Mouse (Mus musculus) R1 (cell line): ENCODE measurements around the gene Tacc2.
"Not testable (repeated sequence)": the region's sequence is repeated elsewhere in the genome, so short reads cannot be mapped to it uniquely, and the experiment has no call there.

Source experiments
- DNase-seq: peaks from one replicate; pipeline ENCODE4 v3.0.0-alpha.2; 2018; ENCODE audit warnings: low read depth, low spot score

The Tacc2 gene

GRCm38 (mm10) chr7:130650621-130651020 lies 73.4 kb downstream of the Tacc2 start:
- DNase-seq: no peak

- DNase-seq: no peak
Observed at GRCm38 (mm10) chr7:130653036-130653555, 75.9 kb downstream of the Tacc2 start.

DNA sequence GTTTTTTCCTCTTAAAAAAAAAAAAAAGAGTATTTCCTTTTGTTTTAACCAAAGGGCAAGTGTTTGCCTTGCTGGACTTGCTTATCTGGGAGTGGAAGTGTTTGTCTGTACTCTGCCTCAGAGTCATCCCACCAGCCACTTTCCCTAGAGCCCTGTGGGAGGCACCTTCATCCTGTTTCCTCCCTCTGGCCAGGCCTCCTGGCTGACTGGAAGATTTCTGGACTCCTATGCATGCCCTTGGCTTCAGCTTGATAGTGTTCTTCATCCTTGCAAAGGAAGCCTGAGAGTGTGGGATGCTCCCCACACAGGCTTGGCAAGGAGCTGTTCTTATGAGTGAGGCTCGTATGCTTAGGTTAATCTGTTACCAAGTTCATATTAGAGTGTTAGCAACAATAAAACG lies 77.3 kb downstream of the Tacc2 start:
- DNase-seq: no peak

GRCm38 (mm10) chr7:130656965-130657364 lies 79.7 kb downstream of the Tacc2 start:
- no peak for DNase-seq

- DNase-seq: no peak
Observed at GRCm38 (mm10) chr7:130657751-130658150, 80.5 kb downstream of the Tacc2 start.

- no peak for DNase-seq
Observed at GRCm38 (mm10) chr7:130659129-130659528, 81.9 kb downstream of the Tacc2 start.

DNA sequence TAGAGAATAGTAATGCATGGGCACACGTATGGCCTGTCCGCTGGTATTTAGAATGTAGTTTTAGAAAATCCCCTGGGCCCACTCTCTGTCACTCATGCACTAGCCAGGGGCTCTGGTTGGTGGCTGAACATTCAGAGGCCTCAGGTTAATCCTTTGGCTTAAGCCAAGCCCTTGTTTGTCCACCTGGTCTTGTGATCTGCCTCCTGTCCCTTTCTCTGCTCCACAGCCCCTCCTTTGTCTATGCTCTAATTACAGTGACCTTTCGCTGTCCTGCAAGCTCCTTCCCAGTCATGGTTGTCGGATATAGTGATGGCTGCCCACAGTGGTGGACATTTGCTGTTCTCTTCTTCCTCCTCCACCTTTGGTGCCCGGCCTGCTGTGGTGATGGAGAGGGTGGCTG lies 85.0 kb downstream of the Tacc2 start:
- DNase-seq: no peak

- no peak for DNase-seq
Observed at GRCm38 (mm10) chr7:130662869-130663268, 85.6 kb downstream of the Tacc2 start.

DNA sequence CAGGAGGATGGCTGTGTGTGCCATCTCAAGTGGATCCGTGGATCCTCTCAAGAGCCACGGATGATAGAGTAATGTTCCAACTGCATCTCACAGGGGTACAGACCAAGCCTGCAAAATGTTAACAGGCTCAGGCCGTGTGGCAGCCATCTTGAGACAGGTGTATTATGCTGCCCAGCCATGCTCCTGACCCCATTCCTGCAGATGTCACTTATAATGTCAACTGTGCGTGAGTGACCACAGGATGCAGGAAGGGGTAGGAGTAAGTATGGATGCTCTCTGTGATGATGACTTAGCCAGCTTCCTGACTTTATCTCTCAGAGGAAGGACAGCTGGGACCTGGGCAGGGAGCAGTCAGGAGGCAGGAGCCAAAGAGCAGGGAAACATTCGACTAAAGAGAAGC lies 86.8 kb downstream of the Tacc2 start:
- DNase-seq: no peak

GRCm38 (mm10) chr7:130664629-130665028 lies 87.4 kb downstream of the Tacc2 start:
- DNase-seq: peak; percentile 81

- no peak for DNase-seq
Observed at GRCm38 (mm10) chr7:130665358-130665757, 88.1 kb downstream of the Tacc2 start.

GRCm38 (mm10) chr7:130668013-130668412 lies 90.8 kb downstream of the Tacc2 start:
- not testable (repeated sequence) for DNase-seq

- DNase-seq: no peak
Observed at GRCm38 (mm10) chr7:130668729-130669281, 91.6 kb downstream of the Tacc2 start.

GRCm38 (mm10) chr7:130669370-130669881 lies 92.2 kb downstream of the Tacc2 start:
- DNase-seq: no peak

DNA sequence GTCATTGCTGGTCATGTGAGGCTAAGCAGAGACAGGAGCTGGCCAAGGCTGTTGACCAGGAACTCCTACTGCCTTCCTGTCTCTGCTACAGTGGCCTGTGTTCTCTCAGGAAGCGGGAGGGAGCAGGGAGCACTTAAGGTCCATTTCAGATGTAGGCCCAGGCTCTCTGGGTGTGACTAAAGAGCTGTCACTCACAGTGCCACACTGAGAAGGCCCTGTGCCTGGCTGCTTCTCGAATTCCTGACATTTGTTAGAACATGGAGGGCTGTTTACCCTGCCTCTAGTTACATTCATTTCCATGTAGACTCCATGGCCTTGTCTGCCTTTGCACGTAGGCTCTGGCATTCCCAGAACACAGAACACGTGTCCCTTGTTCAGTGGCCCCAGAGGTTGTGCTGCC lies 93.1 kb downstream of the Tacc2 start:
- no peak for DNase-seq

DNA sequence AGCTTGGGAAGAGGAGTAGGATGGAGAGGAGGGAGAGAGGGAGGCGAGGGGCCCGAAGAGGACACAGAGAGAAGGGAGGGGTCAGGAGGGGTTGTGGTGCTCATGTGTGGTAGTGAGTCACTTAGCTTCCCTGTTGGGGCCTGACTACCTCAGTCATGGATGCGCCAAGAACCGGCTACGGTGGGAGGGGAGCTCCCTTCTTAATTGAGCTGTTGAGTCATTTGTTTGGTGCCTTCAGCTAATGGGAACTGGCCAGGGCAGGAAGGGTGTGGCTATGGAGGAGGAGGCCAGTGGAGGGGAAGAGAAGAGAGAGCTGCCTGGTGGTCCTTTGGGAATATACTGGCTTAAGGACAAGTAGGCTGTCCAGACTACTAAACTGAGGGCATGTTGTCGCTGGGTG lies 94.1 kb downstream of the Tacc2 start:
- peak; percentile 63 for DNase-seq

DNA sequence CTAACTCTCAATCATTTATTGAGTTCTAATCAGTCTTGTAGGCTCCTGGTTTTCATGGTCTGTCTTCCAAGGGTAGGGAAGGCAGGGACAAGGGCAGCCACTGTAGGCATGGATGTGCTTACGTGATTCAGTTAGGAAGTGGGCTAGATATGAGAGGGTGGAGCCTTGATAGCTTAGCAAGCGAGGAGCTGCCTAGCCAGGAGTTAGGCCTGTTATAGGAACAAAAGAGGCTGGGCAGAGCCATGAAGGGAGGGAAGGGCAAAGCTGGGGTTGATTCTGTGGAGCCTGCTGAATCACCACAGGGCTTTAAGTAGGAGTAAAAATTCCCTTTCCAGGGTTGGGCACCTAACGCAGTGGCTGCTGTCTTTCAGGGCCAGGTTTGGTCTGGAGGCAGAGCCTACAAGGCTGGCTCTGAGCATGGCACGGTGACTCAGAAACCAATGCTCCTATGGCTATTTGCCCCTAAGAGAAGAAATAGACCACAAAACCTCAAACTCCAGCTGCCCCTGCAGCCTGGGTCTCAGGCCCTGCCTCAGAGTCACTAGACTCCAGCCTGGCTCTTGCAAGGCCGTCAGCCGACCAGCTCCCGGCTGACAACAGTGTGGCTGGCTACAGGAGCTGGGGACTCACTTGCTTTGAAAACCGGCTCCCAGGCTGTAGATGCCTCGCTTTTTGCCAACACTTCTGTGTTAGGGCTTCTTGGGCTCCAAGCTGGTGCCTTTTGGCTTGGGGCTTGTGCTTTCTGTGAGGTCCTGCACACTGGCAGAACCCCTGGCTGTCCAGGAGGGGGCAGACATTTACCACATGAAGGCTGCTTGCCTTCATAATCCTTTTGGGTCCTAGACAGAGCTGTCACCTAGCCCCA lies 96.2 kb downstream of the Tacc2 start:
- DNase-seq: peak; percentile 77

DNA sequence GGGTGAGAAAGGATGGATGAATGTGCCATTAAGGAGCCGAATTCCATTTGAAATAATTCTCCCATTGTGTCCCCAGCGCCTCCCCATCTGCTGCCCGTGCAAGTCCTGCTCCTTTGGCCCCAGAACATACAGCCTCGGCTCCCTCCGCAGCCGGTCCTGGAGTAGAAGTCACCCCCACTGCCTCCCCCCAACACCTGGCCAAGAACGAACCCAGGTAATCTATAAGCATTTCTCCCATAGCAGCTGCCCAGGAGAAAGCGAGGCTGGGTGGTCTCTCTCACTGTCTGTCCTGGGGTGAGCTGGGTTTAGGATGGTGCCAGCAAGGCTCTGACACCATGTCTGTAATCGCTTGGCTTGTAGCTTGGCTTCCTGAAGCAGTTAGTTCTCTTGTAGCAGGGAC lies 97.3 kb downstream of the Tacc2 start:
- no peak for DNase-seq

GRCm38 (mm10) chr7:130676885-130677540 lies 99.8 kb downstream of the Tacc2 start:
- no peak for DNase-seq

GRCm38 (mm10) chr7:130677541-130678274 lies 100.5 kb downstream of the Tacc2 start:
- DNase-seq: no peak

GRCm38 (mm10) chr7:130678414-130678813 lies 101.2 kb downstream of the Tacc2 start:
- DNase-seq: no peak

- no peak for DNase-seq
Observed at GRCm38 (mm10) chr7:130681798-130682197, 104.6 kb downstream of the Tacc2 start.
